Mouse (Mus musculus) heart, adult 2 months (tissue): ENCODE data around the gene Trim69.

Experiments
- CTCF ChIP-seq: fragments of 200-600 bp; IDR thresholded peaks from 2 replicates; pipeline ENCODE4 v1.8.1; 2022; ENCODE audit warnings: antibody characterized with exemption, mild to moderate bottlenecking, moderate library complexity
- EP300 ChIP-seq: fragments of 200-500 bp; IDR thresholded peaks from 2 replicates; pipeline ENCODE4 v1.6.1; 2011; ENCODE audit warnings: low read depth, low read length, control low read depth; ENCODE audit not compliant: insufficient read depth
- POLR2A ChIP-seq: fragments of 200-500 bp; IDR thresholded peaks from 2 replicates; pipeline ENCODE4 v1.6.1; 2011; ENCODE audit warnings: mild to moderate bottlenecking, low read depth, low read length, control low read depth; ENCODE audit not compliant: insufficient read depth

- no peak for TF ChIP-seq CTCF
- TF ChIP-seq POLR2A, result no peak
- no peak for TF ChIP-seq EP300
These were observed 13.8 kb upstream of the Trim69 start for GRCm38 (mm10) chr2:122146687-122147086.
